Mouse (Mus musculus) right cerebral cortex, adult 18-20 months (tissue): ENCODE data around the gene Begain.
A peak's percentile ranks its signal among the peaks of the same experiment; 100 is the strongest.

Experiments
- DNase-seq: peaks from one replicate; pipeline ENCODE4 v3.0.0; 2022; ENCODE audit warnings: mixed read lengths

Begain gene

DNA sequence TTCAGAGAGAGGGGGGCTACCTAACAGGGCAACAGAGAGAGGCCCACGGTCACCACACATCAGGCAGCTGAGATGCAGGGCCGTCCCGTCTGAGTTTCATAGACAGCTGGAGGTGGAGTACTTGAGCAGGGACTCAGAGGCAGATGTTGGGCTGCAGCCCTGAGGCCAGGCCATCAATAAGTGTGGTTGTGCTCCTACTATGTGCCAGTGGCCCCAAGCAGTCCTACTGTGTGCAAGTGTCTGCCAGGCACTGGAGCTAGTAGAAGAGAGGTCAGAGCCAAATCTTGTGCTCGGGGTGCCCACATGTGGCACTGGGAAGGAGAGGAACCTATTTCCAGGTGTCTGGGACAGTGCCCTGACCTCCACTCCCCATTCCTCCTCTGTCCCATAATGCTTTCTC, 18.1 kb downstream of the Begain start:
- no peak for DNase-seq

DNA sequence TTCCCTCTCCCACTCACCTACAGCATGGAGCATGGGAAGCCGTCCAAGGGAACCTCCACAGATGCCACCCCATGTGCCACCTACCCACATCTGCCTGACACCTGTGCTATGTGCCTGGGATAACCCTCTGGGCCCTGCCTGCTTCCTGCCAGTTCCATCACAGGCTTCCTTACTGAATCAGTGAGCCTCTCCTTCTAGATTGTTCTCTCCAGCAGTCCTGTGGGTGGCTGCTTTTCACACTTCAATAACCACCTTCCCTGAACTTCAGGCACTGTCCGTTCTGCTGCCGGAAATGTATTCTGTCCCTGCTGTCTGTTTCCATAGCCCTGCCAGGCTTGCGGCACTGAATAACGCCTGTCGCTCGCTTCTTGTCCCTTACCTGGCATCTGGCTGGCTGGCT, 22.4 kb downstream of the Begain start:
- no peak for DNase-seq

DNA sequence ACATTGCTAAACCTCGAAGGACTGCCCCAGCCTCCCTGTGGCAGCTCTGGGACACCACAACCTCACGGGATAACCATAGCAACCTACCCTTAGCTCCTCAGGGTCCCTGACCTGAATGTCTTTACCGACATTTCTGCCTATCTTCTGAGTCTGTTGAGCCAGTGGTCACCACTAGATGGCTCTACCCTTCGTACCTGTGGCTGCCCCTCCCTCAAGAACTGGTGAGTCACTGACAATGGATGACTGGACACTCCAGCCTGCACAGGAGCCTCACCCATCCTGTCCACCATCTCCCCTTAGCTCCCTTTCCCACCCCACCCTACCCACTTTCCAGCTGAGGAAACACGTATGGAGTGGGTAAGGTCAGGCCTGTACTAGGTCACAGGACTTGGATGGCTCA, 23.5 kb downstream of the Begain start:
- no peak for DNase-seq

DNA sequence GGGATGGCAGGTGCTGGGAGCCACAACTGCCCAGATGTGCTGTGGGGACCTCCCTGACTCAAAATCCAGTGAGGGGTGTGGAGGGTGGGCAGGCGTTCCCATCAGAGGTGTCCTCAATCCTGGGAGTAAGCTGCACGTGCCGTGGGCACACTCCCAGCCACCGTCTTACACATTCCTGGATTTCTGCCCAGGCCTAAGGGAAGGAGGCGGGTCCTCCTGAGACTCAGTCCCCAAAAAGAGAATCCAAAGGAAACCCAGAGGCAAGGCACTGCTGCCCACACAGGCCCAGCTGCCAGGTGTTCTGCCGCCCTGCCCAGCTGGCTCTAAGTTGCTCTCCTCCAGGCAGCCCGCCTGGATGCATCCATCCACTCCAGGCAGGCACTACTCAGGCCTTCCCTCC, 28.7 kb downstream of the Begain start:
- DNase-seq, result peak; percentile 28

DNA sequence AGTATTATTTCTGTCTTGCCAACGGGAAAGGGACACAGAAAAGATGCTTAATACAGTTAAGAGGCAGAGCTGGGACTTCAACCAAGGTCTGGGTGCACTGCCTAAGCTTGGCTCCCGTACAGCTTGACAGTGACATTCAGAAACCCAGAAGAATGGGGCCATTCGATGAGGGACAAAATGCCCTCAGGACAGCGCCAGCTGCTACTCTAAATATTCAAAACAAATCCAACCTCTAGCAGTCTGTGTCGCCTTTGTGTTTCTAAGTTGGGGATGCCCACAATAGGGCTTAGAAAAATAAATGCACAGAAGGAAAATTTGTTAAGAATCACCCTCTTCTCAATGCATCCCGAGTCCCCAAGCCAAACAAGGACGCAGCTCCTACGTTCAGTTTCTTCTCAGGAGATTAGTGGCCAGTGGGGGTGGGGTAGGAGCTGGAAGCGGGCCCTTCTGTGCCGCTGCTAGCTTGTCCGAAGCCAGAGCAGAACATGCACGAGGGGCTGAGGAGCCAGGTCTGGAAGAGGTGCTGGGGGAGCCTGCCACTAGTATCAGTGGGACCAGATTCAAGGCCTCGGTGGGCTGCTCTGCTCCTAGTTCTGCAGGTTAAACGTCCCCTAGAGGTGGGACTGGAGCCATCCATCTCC, 29.7 kb downstream of the Begain start:
- peak; percentile 40 for DNase-seq

DNA sequence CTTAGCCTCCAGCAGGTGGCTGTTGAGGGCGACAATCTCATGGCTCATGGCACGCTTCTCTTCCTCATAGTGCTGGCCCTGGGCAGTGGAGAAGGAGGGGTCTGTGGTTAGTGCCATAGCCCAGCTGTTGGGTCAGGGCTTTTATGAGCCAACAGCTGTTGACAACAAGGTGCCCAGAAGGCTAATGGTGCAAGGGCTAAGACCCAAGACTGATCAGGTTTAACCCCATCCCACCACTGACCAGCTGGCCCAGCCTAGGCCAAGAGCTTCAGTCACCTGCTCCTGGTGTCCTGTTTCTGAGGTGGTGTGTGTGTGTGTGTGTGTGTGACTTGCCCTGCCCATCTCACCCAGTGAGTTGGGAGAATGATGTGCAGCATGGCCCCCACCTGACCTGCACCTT, 31.0 kb downstream of the Begain start:
- no peak for DNase-seq

DNA sequence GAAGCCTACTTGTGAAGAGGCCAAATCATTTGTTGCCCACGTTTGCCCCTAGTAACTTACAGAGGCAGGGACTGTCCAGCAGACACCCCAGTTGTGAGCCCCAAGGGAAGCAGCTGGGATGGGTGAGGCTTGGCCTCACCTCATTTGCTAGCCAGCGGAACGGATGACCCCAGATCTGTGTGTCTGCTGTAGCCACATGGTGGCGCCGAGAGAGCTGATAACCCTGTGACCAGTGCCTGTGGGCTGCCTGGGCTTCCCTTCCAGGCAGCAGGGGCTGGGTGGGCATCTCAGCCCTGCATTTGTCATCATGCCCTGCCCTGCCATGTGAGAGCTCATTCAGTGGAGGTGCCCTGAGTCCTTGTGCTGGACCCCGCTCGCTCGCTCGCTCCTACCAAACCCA, 44.2 kb downstream of the Begain start:
- DNase-seq, result no peak

DNA sequence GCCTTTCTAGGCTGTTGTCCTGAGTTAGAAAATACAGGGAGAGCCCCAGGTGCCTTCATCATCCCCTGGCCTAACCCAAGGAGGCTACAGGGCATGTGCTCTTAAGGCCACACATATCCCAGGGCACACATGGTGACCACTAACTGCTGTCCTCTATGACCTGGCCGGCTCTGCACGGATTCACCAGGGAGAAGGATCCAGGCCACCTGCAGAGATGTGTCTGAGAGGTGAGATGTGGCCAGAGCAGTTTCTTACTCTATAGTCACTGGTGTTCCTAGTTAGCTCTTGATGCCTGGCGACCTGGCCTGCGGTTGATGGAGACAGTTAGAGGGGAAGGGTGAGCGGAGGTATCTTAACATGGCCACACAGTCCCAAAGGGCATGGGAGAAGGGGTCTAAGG, 45.1 kb downstream of the Begain start:
- DNase-seq, result no peak

DNA sequence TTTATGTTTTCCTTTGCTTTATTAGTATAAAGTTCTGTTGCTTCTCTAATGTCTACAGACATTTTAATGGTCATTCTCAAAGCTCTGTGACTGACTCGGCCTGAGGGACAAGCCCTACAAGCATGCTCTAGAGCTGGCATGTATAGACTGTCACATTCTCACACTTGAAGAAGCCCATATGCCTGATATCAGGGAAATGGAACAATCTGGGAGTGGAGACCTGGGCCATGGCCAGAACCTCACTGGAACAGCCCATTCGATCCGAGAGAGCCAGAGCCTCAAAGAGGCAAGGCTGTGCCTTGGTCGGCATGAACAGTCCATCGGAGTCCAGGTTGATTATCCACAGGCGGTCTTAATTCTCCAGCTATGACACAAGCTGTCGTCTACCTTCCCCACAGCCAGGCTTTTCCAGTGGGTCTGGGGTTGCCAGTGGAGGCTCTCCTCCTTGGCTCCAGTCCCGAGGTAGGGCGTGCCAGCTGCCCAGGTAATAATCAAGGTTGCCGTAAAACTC, 45.8 kb downstream of the Begain start:
- DNase-seq, result no peak

DNA sequence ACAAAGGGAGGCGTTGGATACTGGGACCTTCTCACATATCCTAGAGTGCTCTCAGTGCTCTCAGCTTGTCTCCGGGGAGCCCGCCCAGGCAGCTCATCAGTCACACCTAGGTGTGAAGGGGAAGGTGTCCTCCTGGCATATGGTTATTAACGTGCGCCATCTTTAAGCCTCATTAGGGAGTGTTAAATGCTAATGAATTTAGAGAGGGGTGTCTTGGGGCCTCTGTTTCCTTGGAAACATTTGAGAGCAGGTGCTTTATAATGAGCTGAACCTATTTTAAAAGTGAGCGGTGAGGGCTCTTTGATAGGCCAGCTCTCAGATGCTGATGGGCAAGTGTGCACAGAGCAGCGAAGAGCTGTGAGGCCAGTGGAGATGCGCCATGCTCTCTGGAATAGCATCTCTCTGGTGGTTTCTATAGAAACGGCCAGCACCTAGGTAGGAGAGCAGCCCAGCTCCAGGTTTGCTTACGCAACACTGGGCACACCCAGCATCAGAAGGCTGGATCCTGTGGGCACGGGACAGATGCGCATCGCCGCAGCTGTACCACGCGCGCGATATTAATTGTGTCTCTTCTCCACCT, 57.9 kb downstream of the Begain start:
- DNase-seq, result peak; percentile 45

DNA sequence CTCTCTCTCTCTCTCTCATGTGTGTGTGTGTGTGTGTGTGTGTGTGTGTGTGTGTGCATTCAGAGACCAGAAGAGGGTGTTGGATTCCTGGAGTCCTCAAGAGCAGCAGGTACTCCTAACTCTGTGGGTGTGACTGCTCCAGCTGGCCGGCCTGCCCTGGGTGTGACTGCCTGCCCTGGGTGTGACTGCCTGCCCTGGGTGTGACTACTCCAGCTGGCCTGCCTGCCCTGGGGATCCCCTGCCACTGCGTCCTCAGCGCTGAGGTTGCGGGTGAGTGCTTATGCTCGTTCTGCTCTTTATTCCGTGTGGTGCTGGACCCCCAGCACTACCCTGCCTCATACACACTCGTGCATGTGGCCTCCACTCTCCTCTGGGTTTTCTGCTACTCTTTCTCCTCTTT, 65.0 kb downstream of the Begain start:
- DNase-seq, result no peak

DNA sequence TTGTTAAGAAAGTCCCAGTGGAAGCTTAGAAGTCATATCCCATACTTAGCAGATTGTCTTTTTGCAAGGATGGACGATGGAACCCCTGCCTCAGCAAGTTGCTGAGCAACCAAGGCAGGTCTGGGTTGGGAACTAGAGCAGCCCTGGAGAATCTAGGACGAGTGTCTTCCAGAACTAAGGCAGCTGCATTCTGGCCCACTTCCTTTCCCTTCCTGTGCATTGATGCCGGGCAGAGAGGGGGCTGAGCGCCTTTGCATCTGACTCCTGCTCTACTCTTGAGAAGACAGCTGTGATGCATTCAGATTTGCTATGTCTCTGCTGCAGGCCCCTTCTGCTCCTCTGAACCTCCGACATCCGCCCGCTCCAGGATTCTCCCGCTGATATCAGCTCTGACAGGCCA, 70.8 kb downstream of the Begain start:
- no peak for DNase-seq

DNA sequence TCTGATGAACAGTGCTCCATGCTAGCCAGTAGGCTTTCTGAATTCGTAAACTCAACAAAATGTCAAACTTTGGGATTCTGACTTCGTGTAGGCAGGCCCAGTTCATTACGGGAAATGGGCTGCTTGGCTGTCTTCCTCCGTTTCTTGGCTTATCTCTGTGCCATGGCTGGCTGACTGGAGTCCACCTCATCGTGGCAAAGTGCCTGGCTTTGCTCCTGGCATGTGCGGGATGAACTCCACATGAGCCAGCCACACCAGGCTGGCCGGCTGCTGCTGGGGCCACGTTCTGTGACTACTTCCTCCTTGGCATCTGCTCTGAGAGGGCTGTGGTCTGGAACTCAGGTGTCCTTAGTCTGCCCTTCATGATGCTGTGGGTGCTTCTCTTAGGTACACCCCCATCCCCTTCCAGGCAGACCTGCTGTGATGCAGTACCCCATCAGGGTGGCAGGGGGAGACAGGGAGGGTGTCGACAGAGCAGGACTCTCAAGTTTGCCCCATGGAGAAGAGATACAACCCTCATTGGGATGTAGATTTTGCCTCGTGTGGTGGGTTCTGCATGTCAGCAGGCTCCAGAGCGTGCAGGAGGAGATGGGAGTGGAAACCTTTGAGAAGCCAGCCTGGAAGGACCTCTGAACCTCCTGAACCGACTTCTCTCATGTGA, 71.9 kb downstream of the Begain start:
- no peak for DNase-seq

DNA sequence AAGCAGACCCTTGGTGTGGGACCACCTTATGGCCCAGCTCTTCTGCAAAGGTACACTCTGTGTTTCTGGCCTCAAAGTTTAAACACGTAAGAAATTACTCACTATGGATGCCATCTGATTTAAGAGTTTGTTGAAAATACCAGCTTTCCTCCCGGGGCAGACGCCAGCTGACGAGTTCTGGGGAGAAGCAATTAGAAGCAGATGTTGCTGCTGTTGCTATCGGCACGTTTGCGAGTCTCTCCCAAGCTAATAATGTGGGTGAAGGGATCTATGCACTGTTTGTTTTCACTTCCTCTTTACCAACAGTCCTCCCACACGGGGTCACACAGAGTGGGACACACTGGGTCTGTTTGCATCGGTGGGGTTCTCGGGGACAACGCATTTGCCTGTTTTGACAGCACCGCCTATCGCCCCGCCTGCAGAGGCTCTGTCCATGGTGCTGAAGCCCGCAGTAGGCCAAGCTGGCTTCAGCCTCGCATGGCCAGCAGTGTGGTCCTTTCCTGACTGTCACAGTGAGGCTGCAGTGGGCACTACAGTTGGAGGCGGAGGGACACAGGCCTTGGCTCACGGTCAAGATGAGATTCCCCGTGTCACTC, 73.5 kb downstream of the Begain start:
- peak; percentile 22 for DNase-seq

DNA sequence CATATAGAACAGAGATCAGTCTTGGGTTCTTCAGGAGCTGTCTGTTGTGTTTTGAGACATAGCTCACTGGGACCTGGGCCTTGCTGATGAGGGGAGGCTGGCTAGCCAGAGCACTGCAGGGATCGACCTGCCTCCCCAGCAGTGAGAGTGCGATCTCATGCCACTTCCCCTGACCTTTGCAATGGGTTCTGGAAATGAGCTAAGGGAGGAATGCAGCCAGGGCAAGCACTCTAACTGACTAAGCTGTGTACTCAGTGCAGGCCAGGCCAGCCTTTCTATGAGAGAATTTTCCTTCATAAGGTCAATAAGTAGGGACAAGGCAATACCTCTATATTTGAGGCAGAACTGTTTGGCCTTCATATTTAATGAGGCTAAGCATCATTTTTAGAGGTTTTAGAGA, 75.0 kb downstream of the Begain start:
- no peak for DNase-seq

DNA sequence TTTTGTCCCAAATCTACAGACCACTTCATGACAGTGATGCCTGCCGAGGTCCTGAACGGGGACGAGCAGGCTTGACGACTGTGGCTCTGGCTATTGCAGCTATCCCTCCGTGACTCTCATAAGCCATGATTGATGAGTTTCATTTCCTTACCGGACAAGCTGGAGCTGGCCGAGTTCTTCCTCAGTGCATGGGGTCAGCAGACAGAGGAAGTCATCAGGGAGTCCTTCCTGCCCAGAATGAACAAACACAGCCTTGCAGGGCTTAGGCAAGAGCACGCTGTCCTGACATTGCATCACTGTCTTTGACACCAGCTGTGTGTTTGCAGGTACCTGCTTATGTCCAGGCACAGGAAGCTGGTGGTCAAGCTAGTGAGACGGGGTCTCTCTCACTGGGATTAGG, 77.6 kb downstream of the Begain start:
- no peak for DNase-seq

DNA sequence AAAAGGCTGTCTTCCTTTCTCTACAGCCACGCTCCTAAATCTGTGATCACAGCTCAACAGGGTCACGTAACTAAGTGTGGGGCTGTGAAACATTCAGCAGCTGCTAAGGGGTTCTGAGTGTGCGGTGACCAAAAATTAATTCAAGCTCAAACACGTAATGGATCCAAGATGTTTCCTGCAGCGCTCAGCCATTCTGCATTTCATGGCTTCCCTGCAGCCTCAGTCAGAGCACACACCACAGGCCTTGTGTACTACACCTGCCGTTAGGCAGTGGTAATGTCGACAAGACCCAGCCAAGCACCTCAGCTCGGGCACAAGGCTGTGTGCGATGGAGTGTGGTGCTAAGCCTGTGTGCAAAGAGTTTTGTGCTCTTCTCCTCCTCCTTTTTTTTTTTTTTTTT, 80.6 kb downstream of the Begain start:
- no peak for DNase-seq

DNA sequence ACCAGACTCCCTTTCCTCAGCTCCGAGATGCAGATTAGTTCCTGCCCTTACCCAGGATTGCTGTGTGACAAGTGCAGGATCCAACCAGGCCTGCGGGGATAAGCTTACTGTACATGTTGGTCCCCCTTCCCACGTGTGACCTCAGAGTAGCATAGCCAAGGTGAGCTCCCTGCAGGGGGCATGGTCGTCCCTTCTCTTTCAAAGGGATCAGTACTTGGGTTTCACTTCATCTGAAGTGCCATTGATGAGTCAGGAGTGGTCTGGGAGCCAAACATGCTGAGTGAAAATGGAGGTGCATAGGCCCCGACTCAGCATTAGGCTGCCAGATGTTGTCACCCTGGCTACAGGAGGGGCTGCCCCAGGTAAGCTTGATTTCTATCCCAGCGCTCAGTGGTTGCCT, 83.0 kb downstream of the Begain start:
- DNase-seq, result no peak

DNA sequence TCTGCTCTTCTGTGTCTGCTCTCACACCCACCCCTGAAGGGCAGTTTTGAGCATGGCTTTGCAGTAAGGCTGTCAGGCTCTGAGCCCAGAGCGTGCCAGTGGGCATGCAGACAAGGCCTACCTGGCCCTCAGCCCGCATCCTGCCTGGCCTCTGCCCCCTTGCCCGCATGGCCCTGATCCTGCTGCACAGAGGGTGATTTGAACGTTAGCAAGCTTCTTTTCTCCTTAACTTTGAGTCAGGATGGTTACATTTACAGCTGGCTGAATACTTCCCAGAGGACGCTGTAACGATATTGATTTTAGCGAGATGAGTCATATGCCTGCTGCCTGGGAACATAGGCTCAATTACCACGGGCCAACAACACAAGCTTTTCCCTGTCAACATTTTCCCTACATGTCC, 83.5 kb downstream of the Begain start:
- DNase-seq, result no peak

DNA sequence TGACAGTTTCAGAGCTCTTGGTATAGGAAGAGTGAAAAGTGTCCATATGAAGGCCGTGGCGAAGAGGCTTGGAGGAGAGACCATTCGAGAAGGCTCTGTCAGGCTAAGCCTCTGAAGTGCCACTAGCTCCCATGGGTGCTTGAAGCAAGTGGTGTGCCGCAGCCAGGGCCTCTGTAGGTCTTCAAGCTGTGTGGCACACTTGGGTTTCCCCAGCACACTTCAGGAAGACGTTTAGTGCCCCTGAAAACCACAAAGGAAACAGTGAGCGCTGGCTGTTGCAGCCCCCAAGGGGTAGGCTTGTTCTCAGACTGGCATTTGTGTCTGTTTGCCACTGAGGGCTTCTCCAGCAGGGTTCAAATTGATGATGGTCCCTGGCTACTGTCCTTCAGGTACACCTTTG, 84.5 kb downstream of the Begain start:
- no peak for DNase-seq

DNA sequence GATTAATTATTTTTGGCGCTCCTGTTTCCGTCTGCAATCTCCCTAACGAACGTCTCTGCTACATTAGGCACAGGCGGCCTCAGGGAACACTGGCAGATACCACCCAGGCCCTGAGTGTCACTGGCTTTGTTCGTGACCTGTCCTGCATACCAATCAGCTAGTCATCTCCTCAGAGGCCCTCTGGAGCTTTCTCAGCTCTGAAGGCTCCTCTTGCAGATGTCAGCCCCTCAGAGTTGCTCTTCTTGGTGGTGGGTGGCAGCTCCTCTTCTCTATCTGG, 85.4 kb downstream of the Begain start:
- DNase-seq, result no peak
